Mouse (Mus musculus) E14TG2a.4 (cell line): ENCODE results near the gene Zfhx3.
A peak's percentile ranks its signal among the peaks of the same experiment; 100 is the strongest.

Experiments
- H3K27me3 ChIP-seq: 2 replicates; pipeline ENCODE4 v1.6.1; 2014; ENCODE audit warnings: low read length, control low read depth; ENCODE audit not compliant: insufficient read depth
- H3K36me3 ChIP-seq: 2 replicates; pipeline ENCODE4 v1.6.1; 2014; ENCODE audit warnings: low read length, control low read depth; ENCODE audit not compliant: insufficient read depth
- H3K4me1 ChIP-seq: replicated peaks from 2 replicates; pipeline ENCODE4 v1.6.1; 2014; ENCODE audit warnings: low read depth, low read length, control low read depth
- H3K4me3 ChIP-seq: replicated peaks from 2 replicates; pipeline ENCODE4 v1.5.1; 2014; ENCODE audit warnings: mild to moderate bottlenecking, low read length
- H3K9me3 ChIP-seq: 2 replicates; pipeline ENCODE4 v1.6.1; 2014; ENCODE audit warnings: low read length, control low read depth
- CTCF ChIP-seq: conservative IDR thresholded peaks from 2 replicates; pipeline ENCODE4 v1.5.1; 2014; ENCODE audit warnings: low read length
- NANOG ChIP-seq: IDR thresholded peaks from 2 replicates; pipeline ENCODE4 v1.6.1; 2014; ENCODE audit warnings: borderline replicate concordance, low read length, mixed read lengths
- POU5F1 ChIP-seq: IDR thresholded peaks from 2 replicates; pipeline ENCODE4 v1.6.1; 2014; ENCODE audit warnings: low read length, borderline replicate concordance

The Zfhx3 gene

GRCm38 (mm10) chr8:108692669-108693665, 750.5 kb downstream of the Zfhx3 start:
- peaks cover 46% of the 10 kb centered on the region for H3K4me1 ChIP-seq
- peaks cover 52% of the 10 kb centered on the region for H3K27me3 ChIP-seq
- H3K4me3 ChIP-seq, result no peak overlapping the region
- no peaks in the 10 kb centered on the region for H3K9me3 ChIP-seq
- TF ChIP-seq NANOG (no peak), POU5F1 (no peak), CTCF (no peak)
- H3K36me3 ChIP-seq, result no peaks in the 10 kb centered on the region

- H3K36me3 ChIP-seq, result no peaks in the 10 kb centered on the region
These were observed 751.4 kb downstream of the Zfhx3 start for GRCm38 (mm10) chr8:108693841-108694240.

GRCm38 (mm10) chr8:108694516-108694915, 752.1 kb downstream of the Zfhx3 start:
- Histone ChIP-seq H3K27me3 (peaks cover 65% of the 10 kb centered on the region), H3K9me3 (no peaks in the 10 kb centered on the region), H3K4me3 (no peak overlapping the region), H3K4me1 (peaks cover 58% of the 10 kb centered on the region), H3K36me3 (no peaks in the 10 kb centered on the region)
- TF ChIP-seq CTCF, result no peak
- no peak for TF ChIP-seq NANOG
- TF ChIP-seq POU5F1, result no peak

More at GRCm38 (mm10) chr8:108693841-108694240, 751.4 kb downstream of the Zfhx3 start:
- Histone ChIP-seq H3K4me1 (peaks cover 52% of the 10 kb centered on the region), H3K9me3 (no peaks in the 10 kb centered on the region), H3K27me3 (peaks cover 59% of the 10 kb centered on the region), H3K4me3 (no peak overlapping the region)
- TF ChIP-seq POU5F1, result no peak
- TF ChIP-seq CTCF, result no peak
- TF ChIP-seq NANOG, result no peak

GRCm38 (mm10) chr8:108695242-108695880, 752.9 kb downstream of the Zfhx3 start:
- H3K4me3 ChIP-seq, result peak overlapping the region; percentile 65
- H3K36me3 ChIP-seq, result no peaks in the 10 kb centered on the region
- peaks cover 74% of the 10 kb centered on the region for H3K27me3 ChIP-seq
- peaks cover 66% of the 10 kb centered on the region for H3K4me1 ChIP-seq
- H3K9me3 ChIP-seq, result no peaks in the 10 kb centered on the region
- TF ChIP-seq NANOG (no peak), POU5F1 (no peak), CTCF (no peak)

GRCm38 (mm10) chr8:108695938-108696630, 753.6 kb downstream of the Zfhx3 start:
- peak overlapping the region; percentile 65 for H3K4me3 ChIP-seq

GRCm38 (mm10) chr8:108696631-108697410, 754.4 kb downstream of the Zfhx3 start:
- no peaks in the 10 kb centered on the region for H3K9me3 ChIP-seq
- H3K27me3 ChIP-seq, result peaks cover 82% of the 10 kb centered on the region
- H3K4me1 ChIP-seq, result peaks cover 69% of the 10 kb centered on the region
- H3K36me3 ChIP-seq, result no peaks in the 10 kb centered on the region
- H3K4me3 ChIP-seq, result peak overlapping the region; percentile 65
- TF ChIP-seq CTCF (no peak), POU5F1 (no peak), NANOG (no peak)

More at GRCm38 (mm10) chr8:108695938-108696630, 753.6 kb downstream of the Zfhx3 start:
- Histone ChIP-seq H3K27me3 (peaks cover 78% of the 10 kb centered on the region), H3K36me3 (no peaks in the 10 kb centered on the region), H3K4me1 (peaks cover 66% of the 10 kb centered on the region), H3K9me3 (no peaks in the 10 kb centered on the region)
- TF ChIP-seq NANOG, result no peak
- TF ChIP-seq CTCF, result no peak
- TF ChIP-seq POU5F1, result no peak

GRCm38 (mm10) chr8:108697589-108697988, 755.1 kb downstream of the Zfhx3 start:
- TF ChIP-seq NANOG (no peak), CTCF (no peak), POU5F1 (no peak)
- peaks cover 89% of the 10 kb centered on the region for H3K27me3 ChIP-seq
- H3K9me3 ChIP-seq, result no peaks in the 10 kb centered on the region

More at GRCm38 (mm10) chr8:108697589-108697988, 755.1 kb downstream of the Zfhx3 start:
- Histone ChIP-seq H3K4me3 (0 out of 2 replicates have a peak overlapping the region, but pooled peaks have one; percentile 20), H3K4me1 (peaks cover 66% of the 10 kb centered on the region), H3K36me3 (no peaks in the 10 kb centered on the region)
